Mouse (Mus musculus): Measurements from ENCODE around the gene Nipsnap2. TPM values are rescaled to one million over a fixed set of nuclear protein-coding genes. Genes with fewer than 3 reads are reported as not detected.
"Not testable (repeated sequence)": the region's sequence is repeated elsewhere in the genome, so short reads cannot be mapped to it uniquely, and the experiment has no call there.

Nipsnap2 gene
- 30.5 and 32.2 TPM in 2 replicates for polyA plus RNA-seq (2015; fragmentation: Nextera tagmentation; extraction: Ambion mirVana)

- Histone ChIP-seq H3K9me3 (ENCODE audit: low read length) (no peaks in the 10 kb centered on the region), H3K27me3 (ENCODE audit: insufficient read depth, low read length) (no peaks in the 10 kb centered on the region), H3K4me1 (ENCODE audit: insufficient read depth) (peaks cover 35% of the 10 kb centered on the region), H3K27ac (ENCODE audit: low read depth) (peak within 1 kb of the TSS; percentile 99), H3K9ac (replicated peaks) (peak within 1 kb of the TSS; percentile 95), H3K36me3 (replicated peaks; ENCODE audit: insufficient read depth, low read length) (0 out of 2 replicates have a peak, but pooled peaks cover 1% of the 10 kb centered on the region), H3K4me2 (ENCODE audit: low read depth, low read length) (peak within 1 kb of the TSS; percentile 74), H3K4me3 (ENCODE audit: low read depth, low read length) (peak within 1 kb of the TSS; percentile 81)
- DNase-seq (peak; percentile 93), ATAC-seq (peak; percentile 90)
- no peak; the same call in 1 of the 2 replicates for TF ChIP-seq EP300 (IDR thresholded peaks at IDR 0.05; ENCODE audit: low read depth)
- peak; percentile 100 for TF ChIP-seq CTCF (IDR thresholded peaks at IDR 0.05; ENCODE audit: low read depth)
- WGBS (ENCODE audit: insufficient replicate concordance): under 1% methylated on average over 75 of the region's 93 CpGs
These were observed at the start of gene Nipsnap2 for GRCm38 (mm10) chr5:129724834-129725773. Gene Nipsnap2 (plus strand): TSS chr5:129725063.

DNA sequence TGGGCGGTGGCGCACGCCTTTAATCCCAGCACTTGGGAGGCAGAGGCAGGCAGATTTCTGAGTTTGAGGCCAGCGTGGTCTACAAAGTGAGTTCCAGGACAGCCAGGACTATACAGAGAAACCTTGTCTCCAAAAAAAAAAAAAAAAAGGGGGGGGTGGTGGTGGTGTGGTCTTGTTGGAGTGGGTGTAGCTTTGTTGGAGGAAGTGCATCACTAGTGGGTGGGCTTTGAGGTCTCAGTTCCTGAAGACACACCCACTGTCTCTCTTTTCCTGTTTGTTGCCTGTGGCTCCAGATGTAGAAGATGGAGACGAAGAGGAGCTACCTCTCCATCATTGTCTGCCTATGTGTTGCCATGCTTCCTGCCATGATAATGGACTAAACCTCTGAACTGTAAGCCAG lies 39.7 kb upstream of the Nipsnap2 start:
- not testable (repeated sequence) for H3K27ac ChIP-seq (ENCODE audit: low read depth); DNase-seq; H3K36me3 ChIP-seq (replicated peaks; ENCODE audit: insufficient read depth, low read length); H3K4me3 ChIP-seq (ENCODE audit: low read depth, low read length); H3K9ac ChIP-seq (replicated peaks); H3K4me1 ChIP-seq (ENCODE audit: insufficient read depth); H3K9me3 ChIP-seq (ENCODE audit: low read length); ATAC-seq; H3K27me3 ChIP-seq (ENCODE audit: insufficient read depth, low read length); H3K4me2 ChIP-seq (ENCODE audit: low read depth, low read length)
- WGBS (ENCODE audit: insufficient replicate concordance): 81% methylated on average over 5 of the region's 5 CpGs

DNA sequence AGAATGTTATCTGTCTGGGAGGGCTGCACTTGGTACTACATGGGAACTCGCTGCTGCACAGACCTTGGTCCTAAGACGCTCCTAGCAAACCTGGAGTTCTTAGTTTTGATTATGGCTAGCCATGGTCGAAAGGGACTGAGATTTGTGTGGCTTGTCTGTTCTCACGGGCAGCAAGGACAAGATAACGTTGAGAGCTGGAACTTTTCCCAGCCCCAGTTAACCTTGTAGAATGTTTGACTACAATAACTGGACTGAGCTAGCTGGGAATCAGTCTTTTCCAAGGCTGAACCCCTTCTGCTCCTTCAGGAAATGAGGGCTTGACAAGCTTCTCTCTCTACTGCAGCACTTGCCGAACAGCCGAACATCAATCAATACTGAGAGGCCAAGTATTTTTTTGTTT lies 37.2 kb upstream of the Nipsnap2 start:
- Histone ChIP-seq H3K4me1 (ENCODE audit: insufficient read depth) (no peaks in the 10 kb centered on the region; the same call in 1 of the 2 replicates), H3K4me3 (ENCODE audit: low read depth, low read length) (no peak overlapping the region), H3K27ac (ENCODE audit: low read depth) (no peak overlapping the region), H3K9ac (replicated peaks) (no peak overlapping the region), H3K36me3 (replicated peaks; ENCODE audit: insufficient read depth, low read length) (no peaks in the 10 kb centered on the region), H3K27me3 (ENCODE audit: insufficient read depth, low read length) (no peaks in the 10 kb centered on the region), H3K9me3 (ENCODE audit: low read length) (no peaks in the 10 kb centered on the region), H3K4me2 (ENCODE audit: low read depth, low read length) (no peak overlapping the region)
- DNase-seq (no peak), ATAC-seq (no peak)
- TF ChIP-seq CTCF (IDR thresholded peaks at IDR 0.05; ENCODE audit: low read depth): no peak
- no peak for TF ChIP-seq EP300 (IDR thresholded peaks at IDR 0.05; ENCODE audit: low read depth)
- 65% methylated on average over 7 of the region's 7 CpGs for WGBS (ENCODE audit: insufficient replicate concordance)

GRCm38 (mm10) chr5:129690528-129690927 lies 34.3 kb upstream of the Nipsnap2 start:
- H3K36me3 ChIP-seq (replicated peaks; ENCODE audit: insufficient read depth, low read length): no peaks in the 10 kb centered on the region
- H3K4me3 ChIP-seq (ENCODE audit: low read depth, low read length): no peak overlapping the region
- no peak overlapping the region for H3K9ac ChIP-seq (replicated peaks)
- no peak for TF ChIP-seq EP300 (IDR thresholded peaks at IDR 0.05; ENCODE audit: low read depth)
- TF ChIP-seq CTCF (IDR thresholded peaks at IDR 0.05; ENCODE audit: low read depth): no peak
- H3K27ac ChIP-seq (ENCODE audit: low read depth): no peak overlapping the region; the same call in 1 of the 2 replicates
- WGBS (ENCODE audit: insufficient replicate concordance): 57% methylated on average over 3 of the region's 3 CpGs
- no peaks in the 10 kb centered on the region; the same call in 1 of the 2 replicates for H3K4me1 ChIP-seq (ENCODE audit: insufficient read depth)
- ATAC-seq (peak; percentile 38; the same call in 1 of the 2 replicates), DNase-seq (no peak)
- no peak overlapping the region for H3K4me2 ChIP-seq (ENCODE audit: low read depth, low read length)
- H3K9me3 ChIP-seq (ENCODE audit: low read length): no peaks in the 10 kb centered on the region
- H3K27me3 ChIP-seq (ENCODE audit: insufficient read depth, low read length): no peaks in the 10 kb centered on the region

DNA sequence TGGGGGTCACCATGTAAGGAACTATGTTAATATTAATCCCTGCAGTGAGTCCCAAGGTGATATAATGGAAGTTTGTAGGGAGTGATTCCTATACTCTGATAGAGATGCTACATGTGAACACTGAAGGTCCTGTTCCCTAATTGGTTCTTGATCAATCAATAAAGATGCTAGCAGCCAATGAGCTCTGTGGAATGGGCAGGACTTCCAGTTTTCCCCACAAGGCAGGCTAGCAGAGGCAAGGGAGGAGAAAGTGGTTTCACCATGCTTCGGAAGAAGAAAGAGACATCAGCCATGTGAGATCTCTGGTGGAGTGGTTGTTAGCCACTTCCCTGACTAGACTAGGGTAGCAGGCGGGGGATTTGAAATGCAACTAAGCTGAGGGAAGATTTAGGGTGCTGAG lies 24.4 kb upstream of the Nipsnap2 start:
- Histone ChIP-seq H3K36me3 (replicated peaks; ENCODE audit: insufficient read depth, low read length) (no peaks in the 10 kb centered on the region), H3K27ac (ENCODE audit: low read depth) (no peak overlapping the region), H3K4me2 (ENCODE audit: low read depth, low read length) (no peak overlapping the region), H3K4me3 (ENCODE audit: low read depth, low read length) (no peak overlapping the region), H3K9me3 (ENCODE audit: low read length) (no peaks in the 10 kb centered on the region), H3K27me3 (ENCODE audit: insufficient read depth, low read length) (0 out of 2 replicates have a peak, but pooled peaks cover 2% of the 10 kb centered on the region), H3K9ac (replicated peaks) (no peak overlapping the region), H3K4me1 (ENCODE audit: insufficient read depth) (peaks cover 6% of the 10 kb centered on the region)
- DNase-seq (no peak), ATAC-seq (no peak)
- TF ChIP-seq CTCF (IDR thresholded peaks at IDR 0.05; ENCODE audit: low read depth): no peak
- no peak for TF ChIP-seq EP300 (IDR thresholded peaks at IDR 0.05; ENCODE audit: low read depth)
- 29% methylated on average over 2 of the region's 2 CpGs for WGBS (ENCODE audit: insufficient replicate concordance)

DNA sequence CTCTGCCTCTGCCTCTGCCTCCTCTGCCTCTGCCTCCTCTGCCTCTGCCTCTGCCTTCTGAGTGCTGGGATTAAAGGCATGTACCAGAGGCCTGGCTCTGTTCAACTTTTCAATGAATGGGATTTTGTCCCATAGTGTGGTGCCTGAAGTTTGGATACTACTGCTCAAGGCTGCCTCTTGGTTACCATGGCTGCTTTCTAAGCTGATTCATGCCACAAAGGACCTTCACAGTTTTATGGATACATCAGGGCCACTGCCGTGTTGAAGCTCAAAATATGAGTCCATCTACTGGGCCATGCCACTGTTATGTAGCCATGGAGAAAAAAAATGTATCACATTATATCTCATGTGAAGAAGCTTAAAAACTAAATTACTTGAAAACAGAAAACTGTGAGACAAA lies 23.2 kb upstream of the Nipsnap2 start:
- ATAC-seq: no peak

More for the DNA sequence above, 23.2 kb upstream of the Nipsnap2 start:
- Histone ChIP-seq H3K4me2 (ENCODE audit: low read depth, low read length) (no peak overlapping the region), H3K27ac (ENCODE audit: low read depth) (no peak overlapping the region), H3K36me3 (replicated peaks; ENCODE audit: insufficient read depth, low read length) (no peaks in the 10 kb centered on the region), H3K9me3 (ENCODE audit: low read length) (no peaks in the 10 kb centered on the region), H3K4me3 (ENCODE audit: low read depth, low read length) (no peak overlapping the region), H3K4me1 (ENCODE audit: insufficient read depth) (peaks cover 6% of the 10 kb centered on the region), H3K9ac (replicated peaks) (no peak overlapping the region), H3K27me3 (ENCODE audit: insufficient read depth, low read length) (0 out of 2 replicates have a peak, but pooled peaks cover 2% of the 10 kb centered on the region)
- TF ChIP-seq CTCF (IDR thresholded peaks at IDR 0.05; ENCODE audit: low read depth) (no peak), EP300 (IDR thresholded peaks at IDR 0.05; ENCODE audit: low read depth) (no peak)
- no peak for DNase-seq
- 70% methylated on average over 1 of the region's 1 CpGs for WGBS (ENCODE audit: insufficient replicate concordance)

Measured in liver, postnatal 0 days (tissue).